Mouse (Mus musculus) heart, adult 2 months (tissue): ENCODE data around the gene Slc22a21.

ENCODE experiments used
- CTCF ChIP-seq: fragments of 200-600 bp; IDR thresholded peaks from 2 replicates; pipeline ENCODE4 v1.8.1; 2022; ENCODE audit warnings: antibody characterized with exemption, mild to moderate bottlenecking, moderate library complexity
- POLR2A ChIP-seq: fragments of 200-500 bp; IDR thresholded peaks from 2 replicates; pipeline ENCODE4 v1.6.1; 2011; ENCODE audit warnings: mild to moderate bottlenecking, low read depth, low read length, control low read depth; ENCODE audit not compliant: insufficient read depth

GRCm38 (mm10) chr11:54002147-54002760 lies 22.1 kb upstream of the Slc22a21 start:
- TF ChIP-seq CTCF, result peak; percentile 67
- TF ChIP-seq POLR2A, result no peak
